Mouse (Mus musculus) adrenal gland, postnatal 25 days (tissue): ENCODE results near the gene Gm10644. TPM values are rescaled to one million over a fixed set of nuclear protein-coding genes. Genes with fewer than 3 reads are reported as not detected.

Experiments used
- DNase-seq: peaks from one replicate; pipeline ENCODE4 v3.0.0; 2021; ENCODE audit warnings: mixed read lengths
- total RNA-seq: library from RNA; stranded (reverse); gene quantifications from 2 replicates; pipeline ENCODE4 v1.2.3, GENCODE M21; 2021

Gm10644 gene
- total RNA-seq, 1 experiment from 2014 or later = 3.2 TPM

- DNase-seq = peak; percentile 52
These were observed 25.8 kb upstream of the Gm10644 start for GRCm38 (mm10) chr8:83980845-83981244.

GRCm38 (mm10) chr8:83980250-83980649 is 25.2 kb upstream of the Gm10644 start:
- DNase-seq = no peak

GRCm38 (mm10) chr8:83978200-83978599 is 23.2 kb upstream of the Gm10644 start:
- no peak for DNase-seq

GRCm38 (mm10) chr8:83977646-83978045 is 22.6 kb upstream of the Gm10644 start:
- DNase-seq = peak; percentile 33

- no peak for DNase-seq
These were observed 21.9 kb upstream of the Gm10644 start for GRCm38 (mm10) chr8:83976779-83977350.

GRCm38 (mm10) chr8:83976101-83976630 is 21.2 kb upstream of the Gm10644 start:
- DNase-seq = no peak

- DNase-seq = no peak
These were observed 19.5 kb upstream of the Gm10644 start for GRCm38 (mm10) chr8:83974521-83974920.

- DNase-seq = peak; percentile 24
These were observed 18.4 kb upstream of the Gm10644 start for GRCm38 (mm10) chr8:83973161-83974031.

GRCm38 (mm10) chr8:83972150-83973120 is 17.4 kb upstream of the Gm10644 start, which contains the start of gene Prkaca:
Prkaca (plus strand) TSS chr8:83972993.
- DNase-seq = peak; percentile 99

- DNase-seq = no peak
These were observed 16.7 kb upstream of the Gm10644 start for GRCm38 (mm10) chr8:83971661-83972060.

- no peak for DNase-seq
These were observed 16.1 kb upstream of the Gm10644 start for GRCm38 (mm10) chr8:83971121-83971520.

GRCm38 (mm10) chr8:83967701-83968100 is 12.7 kb upstream of the Gm10644 start:
- DNase-seq = no peak

- DNase-seq = no peak
These were observed 9.2 kb upstream of the Gm10644 start for GRCm38 (mm10) chr8:83964015-83964765.

- no peak for DNase-seq
These were observed 1.8 kb upstream of the Gm10644 start for GRCm38 (mm10) chr8:83956789-83957188.

- DNase-seq = no peak
These were observed 883 bp upstream of the Gm10644 start for GRCm38 (mm10) chr8:83955958-83956218.

- no peak for DNase-seq
These were observed 278 bp downstream of the Gm10644 start for GRCm38 (mm10) chr8:83954749-83955105.

GRCm38 (mm10) chr8:83945540-83945939 is 9.5 kb downstream of the Gm10644 start:
- DNase-seq = no peak

GRCm38 (mm10) chr8:83942446-83942845 is 12.6 kb downstream of the Gm10644 start:
- no peak for DNase-seq

GRCm38 (mm10) chr8:83941066-83941677 is 13.8 kb downstream of the Gm10644 start:
- DNase-seq = peak; percentile 49

- no peak for DNase-seq
These were observed 16.7 kb downstream of the Gm10644 start for GRCm38 (mm10) chr8:83938330-83938729.

- DNase-seq = no peak
These were observed 17.4 kb downstream of the Gm10644 start for GRCm38 (mm10) chr8:83937645-83938044.
